Mouse (Mus musculus): ENCODE data around the gene Sept1. TPM values are rescaled to one million over a fixed set of nuclear protein-coding genes. Genes with fewer than 3 reads are reported as not detected.
A peak's percentile ranks its signal among the peaks of the same experiment; 100 is the strongest.
"Not testable (repeated sequence)": the region's sequence is repeated elsewhere in the genome, so short reads cannot be mapped to it uniquely, and the experiment has no call there.

The Sept1 gene
- polyA plus RNA-seq, 1 experiment from 2014 or later, result 28.9 TPM

- Histone ChIP-seq H3K4me1 (peaks cover 21% of the 10 kb centered on the region), H3K36me3 (peaks cover 28% of the 10 kb centered on the region)
- not testable (repeated sequence) for H3K27me3 ChIP-seq; H3K4me3 ChIP-seq; H3K27ac ChIP-seq; H3K4me2 ChIP-seq; H3K9ac ChIP-seq; ATAC-seq (ENCODE audit: borderline replicate concordance, extremely low read depth, low FRiP score, low TSS enrichment); H3K9me3 ChIP-seq
- WGBS, result 90% methylated on average over 8 of the region's 8 CpGs
These were observed 17.6 kb upstream of the Sept1 start for GRCm38 (mm10) chr7:127250511-127250910.

GRCm38 (mm10) chr7:127244658-127245510 is 12.0 kb upstream of the Sept1 start:
- H3K27me3 ChIP-seq, result no peaks in the 10 kb centered on the region
- H3K9ac ChIP-seq, result peak overlapping the region; percentile 95
- no peaks in the 10 kb centered on the region for H3K9me3 ChIP-seq
- peak; percentile 85 for ATAC-seq (ENCODE audit: borderline replicate concordance, extremely low read depth, low FRiP score, low TSS enrichment)
- H3K4me1 ChIP-seq, result peaks cover 26% of the 10 kb centered on the region
- 9% methylated on average over 27 of the region's 33 CpGs for WGBS
- H3K27ac ChIP-seq, result peak overlapping the region; percentile 94
- H3K4me2 ChIP-seq, result peak overlapping the region; percentile 83
- peaks cover 14% of the 10 kb centered on the region for H3K36me3 ChIP-seq
- peak overlapping the region; percentile 92 for H3K4me3 ChIP-seq

GRCm38 (mm10) chr7:127243870-127244657 is 11.1 kb upstream of the Sept1 start, which contains the start of gene Zfp771:
Gene Zfp771, plus strand, starts transcription at chr7:127244274.
- peak within 1 kb of the TSS; percentile 94 for H3K27ac ChIP-seq
- peak within 1 kb of the TSS; percentile 95 for H3K9ac ChIP-seq
- WGBS, result under 1% methylated on average over 53 of the region's 56 CpGs
- H3K4me1 ChIP-seq, result peaks cover 26% of the 10 kb centered on the region
- no peaks in the 10 kb centered on the region for H3K9me3 ChIP-seq
- H3K27me3 ChIP-seq, result no peaks in the 10 kb centered on the region
- peak; percentile 96 for ATAC-seq (ENCODE audit: borderline replicate concordance, extremely low read depth, low FRiP score, low TSS enrichment)
- H3K36me3 ChIP-seq, result peaks cover 11% of the 10 kb centered on the region
- peak within 1 kb of the TSS; percentile 83 for H3K4me2 ChIP-seq
- peak within 1 kb of the TSS; percentile 92 for H3K4me3 ChIP-seq

GRCm38 (mm10) chr7:127243361-127243867 is 10.5 kb upstream of the Sept1 start:
- Histone ChIP-seq H3K9me3 (no peaks in the 10 kb centered on the region), H3K4me2 (peak overlapping the region; percentile 83), H3K36me3 (peaks cover 14% of the 10 kb centered on the region), H3K27ac (peak overlapping the region; percentile 94), H3K4me1 (peaks cover 26% of the 10 kb centered on the region), H3K27me3 (no peaks in the 10 kb centered on the region), H3K4me3 (peak overlapping the region; percentile 92), H3K9ac (peak overlapping the region; percentile 95)
- WGBS, result 36% methylated on average over 2 of the region's 2 CpGs
- ATAC-seq (ENCODE audit: borderline replicate concordance, extremely low read depth, low FRiP score, low TSS enrichment), result no peak

- H3K9ac ChIP-seq, result 0 out of 2 replicates have a peak overlapping the region, but pooled peaks have one; percentile 7
- no peak for ATAC-seq (ENCODE audit: borderline replicate concordance, extremely low read depth, low FRiP score, low TSS enrichment)
- 95% methylated on average over 2 of the region's 2 CpGs for WGBS
- peak overlapping the region; percentile 66 for H3K4me2 ChIP-seq
- no peak overlapping the region for H3K27ac ChIP-seq
- no peaks in the 10 kb centered on the region for H3K9me3 ChIP-seq
- peaks cover 32% of the 10 kb centered on the region for H3K4me1 ChIP-seq
- peaks cover 51% of the 10 kb centered on the region for H3K36me3 ChIP-seq
- no peaks in the 10 kb centered on the region for H3K27me3 ChIP-seq
- H3K4me3 ChIP-seq, result no peak overlapping the region
These were observed 1.8 kb upstream of the Sept1 start for GRCm38 (mm10) chr7:127234777-127235176.

- ATAC-seq (ENCODE audit: borderline replicate concordance, extremely low read depth, low FRiP score, low TSS enrichment), result no peak
- H3K27ac ChIP-seq, result peak overlapping the region; percentile 99
- WGBS, result 1% methylated on average over 9 of the region's 9 CpGs
- peak overlapping the region; percentile 94 for H3K9ac ChIP-seq
- peak overlapping the region; percentile 66 for H3K4me2 ChIP-seq
- H3K9me3 ChIP-seq, result no peaks in the 10 kb centered on the region
- H3K4me3 ChIP-seq, result peak overlapping the region; percentile 95
- no peaks in the 10 kb centered on the region for H3K27me3 ChIP-seq
- peaks cover 33% of the 10 kb centered on the region for H3K4me1 ChIP-seq
- peaks cover 53% of the 10 kb centered on the region for H3K36me3 ChIP-seq
These were observed 835 bp upstream of the Sept1 start for GRCm38 (mm10) chr7:127233765-127234164.

- peaks cover 49% of the 10 kb centered on the region for H3K36me3 ChIP-seq
- under 1% methylated on average over 27 of the region's 27 CpGs for whole genome bisulfite sequencing
- H3K4me3 ChIP-seq, result peak overlapping the region; percentile 95
- H3K4me2 ChIP-seq, result peak overlapping the region; percentile 66
- no peaks in the 10 kb centered on the region for H3K27me3 ChIP-seq
- peak overlapping the region; percentile 99 for H3K27ac ChIP-seq
- ATAC-seq (ENCODE audit: borderline replicate concordance, extremely low read depth, low FRiP score, low TSS enrichment), result peak; percentile 24; the same call in 1 of the 2 replicates
- H3K9ac ChIP-seq, result peak overlapping the region; percentile 94
- no peaks in the 10 kb centered on the region for H3K9me3 ChIP-seq
- peaks cover 33% of the 10 kb centered on the region for H3K4me1 ChIP-seq
These were observed 429 bp upstream of the Sept1 start for GRCm38 (mm10) chr7:127233368-127233749.

- WGBS, result 2% methylated on average over 20 of the region's 20 CpGs
- H3K27me3 ChIP-seq, result no peaks in the 10 kb centered on the region
- H3K4me2 ChIP-seq, result peak overlapping the region; percentile 66
- ATAC-seq (ENCODE audit: borderline replicate concordance, extremely low read depth, low FRiP score, low TSS enrichment), result no peak
- peaks cover 33% of the 10 kb centered on the region for H3K4me1 ChIP-seq
- H3K36me3 ChIP-seq, result peaks cover 35% of the 10 kb centered on the region
- peak overlapping the region; percentile 99 for H3K27ac ChIP-seq
- H3K4me3 ChIP-seq, result peak overlapping the region; percentile 95
- H3K9me3 ChIP-seq, result no peaks in the 10 kb centered on the region
- peak overlapping the region; percentile 94 for H3K9ac ChIP-seq
These were observed 906 bp downstream of the Sept1 start for GRCm38 (mm10) chr7:127231826-127232621.

- peak overlapping the region; percentile 66 for H3K4me2 ChIP-seq
- H3K4me1 ChIP-seq, result peaks cover 33% of the 10 kb centered on the region
- H3K27ac ChIP-seq, result no peak overlapping the region
- peaks cover 29% of the 10 kb centered on the region for H3K36me3 ChIP-seq
- no peaks in the 10 kb centered on the region for H3K9me3 ChIP-seq
- peak overlapping the region; percentile 95 for H3K4me3 ChIP-seq
- H3K27me3 ChIP-seq, result no peaks in the 10 kb centered on the region
- peak overlapping the region; percentile 94 for H3K9ac ChIP-seq
- ATAC-seq (ENCODE audit: borderline replicate concordance, extremely low read depth, low FRiP score, low TSS enrichment), result no peak
- 42% methylated on average over 3 of the region's 3 CpGs for WGBS
These were observed 1.6 kb downstream of the Sept1 start for GRCm38 (mm10) chr7:127231376-127231775.

- H3K9me3 ChIP-seq, result no peaks in the 10 kb centered on the region
- 59% methylated on average over 4 of the region's 4 CpGs for WGBS
- no peak overlapping the region for H3K27ac ChIP-seq
- peaks cover 12% of the 10 kb centered on the region; the same call in 1 of the 2 replicates for H3K36me3 ChIP-seq
- no peak overlapping the region for H3K4me2 ChIP-seq
- no peak overlapping the region for H3K9ac ChIP-seq
- no peaks in the 10 kb centered on the region for H3K27me3 ChIP-seq
- no peak for ATAC-seq (ENCODE audit: borderline replicate concordance, extremely low read depth, low FRiP score, low TSS enrichment)
- H3K4me3 ChIP-seq, result no peak overlapping the region
- H3K4me1 ChIP-seq, result peaks cover 24% of the 10 kb centered on the region
These were observed 4.2 kb downstream of the Sept1 start for GRCm38 (mm10) chr7:127228615-127229303.

Data from lung, embryonic 15.5 days (tissue).